ENCODE assay signal across 9 mouse cellular contexts in genomic region chr1:52501688-52502133, GRCm38 (mm10). TPM values are rescaled to one million over a fixed set of nuclear protein-coding genes. Genes with fewer than 3 reads are reported as not detected.
DNase-seq lines count a peak whose midpoint lies in the region; TF ChIP-seq lines count a peak whose summit lies in the region.
"Had no signal": no experiment of that assay in that cellular context is flagged by ENCODE, and none has a peak within 500 bp of the region (broad histone marks: within the 10 kb centered on the region; RNA-seq: fewer than 3 reads in every experiment).

No protein-coding gene starts in this region.

- no peak for DNase-seq in layer of hippocampus, adult 2 months (ENCODE audit: low spot score in 2 of 2)
- no peak for DNase-seq in layer of hippocampus, postnatal 25 days (ENCODE audit: extremely low spot score in 1 of 2, low spot score in 1 of 2)
- DNase-seq in brain, adult 2 months (ENCODE audit: low read depth, low spot score) = peak; percentile 89
- peak; percentile 52 for DNase-seq in kidney, postnatal 10 days
- peak; percentile 64 for DNase-seq in naive thymus-derived CD4-positive, alpha-beta T cell, adult 2 months (ENCODE audit: low read depth)
- no peak for DNase-seq in adipocyte (ENCODE audit: low spot score)
- no peak for DNase-seq in frontal cortex, postnatal 14 days (ENCODE audit: low spot score in 2 of 2)
- DNase-seq in layer of hippocampus, adult 9-11 months = no peak

- TF ChIP-seq CTCF in layer of hippocampus, adult 2 months (conservative IDR thresholded peaks at IDR 0.05) = no peak

- peak overlapping the region; percentile 44; the same call in 1 of the 2 replicates for H3K27ac ChIP-seq in layer of hippocampus, adult 2 months
- H3K27ac ChIP-seq: neural tube, embryonic 12.5 days had no signal

- no peak overlapping the region for H3K4me3 ChIP-seq in layer of hippocampus, adult 2 months
- H3K4me3 ChIP-seq: neural tube, embryonic 12.5 days had no signal

RNA-seq across cellular contexts. Expression of gene Nab1, which starts 1.2 kb away (rescaled TPM):
- total RNA-seq in layer of hippocampus, adult 2 months (2021) = 10 to 100 TPM; 31.0 to 32.2 TPM
- total RNA-seq in layer of hippocampus, postnatal 25 days (2021) = 10 to 100 TPM; 24.5 TPM

Comparison
In these comparisons a context has a peak if more than half of its experiments do, and no peak if none do; other contexts are left out.
1. DNase-seq: peak in brain, adult 2 months (single experiment), kidney, postnatal 10 days (single experiment) and naive thymus-derived CD4-positive, alpha-beta T cell, adult 2 months (single experiment); none in layer of hippocampus, adult 2 months (0 of 2), layer of hippocampus, postnatal 25 days (0 of 2), adipocyte (single experiment), frontal cortex, postnatal 14 days (0 of 2) and layer of hippocampus, adult 9-11 months (single experiment).